Mouse (Mus musculus) thymus, postnatal 36 days (tissue): ENCODE measurements around the gene Tdpoz1.
"Not testable (repeated sequence)": the region's sequence is repeated elsewhere in the genome, so short reads cannot be mapped to it uniquely, and the experiment has no call there.

Experiments
- DNase-seq, 2 experiments: peaks; one replicate each; pipeline ENCODE4 v3.0.0; 2022; ENCODE audit warnings: mixed read lengths in 2 of 2

The Tdpoz1 gene

DNA sequence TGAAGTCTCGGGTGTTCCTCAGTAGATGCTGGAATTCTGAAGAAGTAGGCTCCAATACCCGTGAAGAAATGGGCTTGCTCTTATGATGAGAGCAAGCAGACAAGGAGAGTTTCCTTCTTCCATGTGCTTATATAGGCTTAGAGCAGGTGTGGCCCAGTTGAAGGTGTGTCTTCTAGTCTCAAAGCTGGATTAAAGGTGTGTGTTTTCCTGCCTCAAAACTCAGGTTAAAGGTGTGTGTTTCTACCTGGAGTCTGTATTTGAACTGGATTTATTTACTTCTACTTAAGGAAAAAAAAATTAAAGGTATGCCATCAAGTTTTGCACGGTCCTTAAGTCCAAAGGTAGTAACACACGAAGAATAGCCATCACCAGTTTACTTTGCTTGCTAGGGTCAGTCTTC is at the start of gene Tdpoz1:
Tdpoz1 (minus strand) TSS at position 101 of the 400 bp plus-strand sequence.
- not testable (repeated sequence) for DNase-seq

GRCm38 (mm10) chr3:93708969-93709637 is 33.0 kb upstream of the Tdpoz1 start:
- DNase-seq: not testable (repeated sequence)

- not testable (repeated sequence) for DNase-seq
Measured at GRCm38 (mm10) chr3:93692970-93693369, 16.9 kb upstream of the Tdpoz1 start, which contains the start of gene Gm37596. Gene Gm37596, minus strand, starts transcription at chr3:93693070.

DNA sequence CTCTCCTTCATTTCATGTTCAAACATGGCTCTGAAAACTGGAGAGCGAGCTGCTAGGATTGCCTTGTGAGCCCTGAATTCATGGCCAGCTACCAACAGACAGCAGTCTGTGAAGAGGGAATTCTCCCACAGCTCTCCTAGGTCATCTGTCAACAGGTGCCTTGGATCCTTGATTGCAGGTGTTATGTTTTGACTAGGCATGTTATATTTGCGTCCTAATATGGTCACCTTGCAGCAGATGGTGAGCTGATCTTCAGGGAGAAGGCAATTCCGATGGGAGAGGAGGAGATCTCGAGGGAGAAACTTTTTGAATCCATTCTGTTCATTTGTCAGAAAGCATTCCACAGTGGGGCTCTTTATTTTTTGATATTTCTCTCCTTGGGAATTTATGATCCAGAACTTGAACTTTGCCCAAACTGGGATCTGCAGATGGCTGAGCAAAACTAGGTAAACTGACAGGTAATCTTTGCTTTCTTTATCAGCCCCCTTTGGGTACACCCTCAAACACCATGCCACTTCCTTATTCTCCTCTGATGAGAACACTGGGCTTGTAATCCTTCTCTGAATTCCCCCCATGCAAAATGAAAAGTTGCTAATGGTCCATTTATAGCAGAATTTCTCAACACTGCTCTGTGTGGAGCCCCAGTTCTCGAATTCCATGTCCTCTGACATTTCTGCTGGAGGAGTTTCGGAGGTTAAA is 5.2 kb downstream of the Tdpoz1 start:
- DNase-seq: not testable (repeated sequence)

GRCm38 (mm10) chr3:93654260-93654659 is 21.9 kb downstream of the Tdpoz1 start:
- no peak for DNase-seq

GRCm38 (mm10) chr3:93652586-93652985 is 23.5 kb downstream of the Tdpoz1 start, which contains the start of gene Tdpoz2:
Gene Tdpoz2, minus strand, starts transcription at chr3:93652686.
- DNase-seq: no peak

- DNase-seq: not testable (repeated sequence)
Measured at GRCm38 (mm10) chr3:93630917-93631714, 45.0 kb downstream of the Tdpoz1 start.
